Mouse (Mus musculus) forebrain, embryonic 13.5 days (tissue): ENCODE measurements around the gene Nxph1. TPM values are rescaled to one million over a fixed set of nuclear protein-coding genes. Genes with fewer than 3 reads are reported as not detected.
A peak's percentile ranks its signal among the peaks of the same experiment; 100 is the strongest.

Experiments used
- ATAC-seq: fragments of 200-750 bp; cut with Nextera tagmentation; 2 replicates; pipeline ENCODE4 v1.8.0; 2017
- H3K27ac ChIP-seq: fragments of 300-500 bp; sonication (generic); 2 replicates; pipeline ENCODE4 v1.5.1; 2015; ENCODE audit warnings: inconsistent platforms, mild to moderate bottlenecking, moderate library complexity
- H3K27me3 ChIP-seq: fragments of 300-500 bp; sonication (generic); 2 replicates; pipeline ENCODE4 v1.6.1; 2015; ENCODE audit warnings: mild to moderate bottlenecking, inconsistent platforms
- H3K36me3 ChIP-seq: fragments of 300-500 bp; sonication (generic); 2 replicates; pipeline ENCODE4 v1.6.1; 2015; ENCODE audit warnings: mild to moderate bottlenecking, inconsistent platforms; ENCODE audit not compliant: poor library complexity, severe bottlenecking
- H3K4me1 ChIP-seq: fragments of 300-500 bp; sonication (generic); 2 replicates; pipeline ENCODE4 v1.6.1; 2015; ENCODE audit warnings: inconsistent platforms
- H3K4me2 ChIP-seq: fragments of 300-500 bp; sonication (generic); 2 replicates; pipeline ENCODE4 v1.6.1; 2015; ENCODE audit warnings: inconsistent platforms, mild to moderate bottlenecking, moderate library complexity
- H3K4me3 ChIP-seq: fragments of 300-500 bp; sonication (generic); 2 replicates; pipeline ENCODE4 v1.5.1; 2015; ENCODE audit warnings: mild to moderate bottlenecking, inconsistent platforms
- H3K9ac ChIP-seq: fragments of 300-500 bp; sonication (generic); 2 replicates; pipeline ENCODE4 v1.6.1; 2015; ENCODE audit warnings: mild to moderate bottlenecking, inconsistent platforms
- H3K9me3 ChIP-seq: fragments of 300-500 bp; sonication (generic); replicated peaks from 2 replicates; pipeline ENCODE4 v1.6.1; 2016; ENCODE audit warnings: inconsistent platforms
- WGBS: fragments of 180-500 bp; shearing (Covaris S2); methylation state at CpG from one replicate; pipeline ENCODE4 v1.1.7; 2015; 5-methylcytosine and 5-hydroxymethylcytosine counted together
- polyA plus RNA-seq: library from polyadenylated mRNA; unstranded; fragments of >200 nt; fragmentation: Nextera tagmentation; extraction: Ambion mirVana; gene quantifications from 2 replicates; pipeline ENCODE4 v1.2.1, GENCODE M21; 2015

Gene Nxph1
- polyA plus RNA-seq, 1 experiment from 2014 or later, result 23.9 TPM

GRCm38 (mm10) chr6:8950611-8951325 is 2.5 kb downstream of the Nxph1 start:
- peak overlapping the region; percentile 80 for H3K4me2 ChIP-seq
- peaks cover 88% of the 10 kb centered on the region for H3K27me3 ChIP-seq
- H3K9ac ChIP-seq, result peak overlapping the region; percentile 62
- H3K27ac ChIP-seq, result 0 out of 2 replicates have a peak overlapping the region, but pooled peaks have one; percentile 68
- peak overlapping the region; percentile 50 for H3K4me3 ChIP-seq
- 0 out of 2 replicates have a peak, but pooled peaks have one; percentile 1 for ATAC-seq
- peaks cover 50% of the 10 kb centered on the region for H3K4me1 ChIP-seq
- H3K9me3 ChIP-seq, result no peaks in the 10 kb centered on the region
- WGBS, result 1% methylated on average over 26 of the region's 26 CpGs
- H3K36me3 ChIP-seq, result no peaks in the 10 kb centered on the region

- Histone ChIP-seq H3K27me3 (peaks cover 89% of the 10 kb centered on the region), H3K4me3 (peak overlapping the region; percentile 50), H3K4me2 (peak overlapping the region; percentile 80), H3K36me3 (no peaks in the 10 kb centered on the region), H3K4me1 (peaks cover 55% of the 10 kb centered on the region), H3K9me3 (no peaks in the 10 kb centered on the region), H3K27ac (0 out of 2 replicates have a peak overlapping the region, but pooled peaks have one; percentile 68), H3K9ac (peak overlapping the region; percentile 62)
- under 1% methylated on average over 24 of the region's 24 CpGs for WGBS
- peak; percentile 48 for ATAC-seq
These were observed 3.1 kb downstream of the Nxph1 start for GRCm38 (mm10) chr6:8951326-8951695.

GRCm38 (mm10) chr6:8951884-8952590 is 3.8 kb downstream of the Nxph1 start:
- no peaks in the 10 kb centered on the region for H3K36me3 ChIP-seq
- H3K4me1 ChIP-seq, result peaks cover 62% of the 10 kb centered on the region
- H3K9me3 ChIP-seq, result no peaks in the 10 kb centered on the region
- H3K4me2 ChIP-seq, result peak overlapping the region; percentile 80
- H3K4me3 ChIP-seq, result peak overlapping the region; percentile 50
- no peak overlapping the region for H3K27ac ChIP-seq
- H3K27me3 ChIP-seq, result peaks cover 90% of the 10 kb centered on the region
- ATAC-seq, result no peak
- 7% methylated on average over 15 of the region's 15 CpGs for WGBS
- H3K9ac ChIP-seq, result no peak overlapping the region; the same call in 1 of the 2 replicates

GRCm38 (mm10) chr6:8955817-8956529 is 7.7 kb downstream of the Nxph1 start:
- H3K9ac ChIP-seq, result 0 out of 2 replicates have a peak overlapping the region, but pooled peaks have one; percentile 30
- no peaks in the 10 kb centered on the region for H3K36me3 ChIP-seq
- H3K27ac ChIP-seq, result peak overlapping the region; percentile 48; the same call in 1 of the 2 replicates
- no peaks in the 10 kb centered on the region for H3K9me3 ChIP-seq
- H3K4me2 ChIP-seq, result peak overlapping the region; percentile 57
- under 1% methylated on average over 35 of the region's 35 CpGs for WGBS
- H3K4me3 ChIP-seq, result peak overlapping the region; percentile 34
- peak; percentile 30 for ATAC-seq
- peaks cover 64% of the 10 kb centered on the region for H3K27me3 ChIP-seq
- peaks cover 48% of the 10 kb centered on the region for H3K4me1 ChIP-seq

GRCm38 (mm10) chr6:8956743-8957528 is 8.7 kb downstream of the Nxph1 start:
- Histone ChIP-seq H3K4me2 (peak overlapping the region; percentile 57), H3K27me3 (peaks cover 54% of the 10 kb centered on the region), H3K36me3 (no peaks in the 10 kb centered on the region), H3K9ac (peak overlapping the region; percentile 21; the same call in 1 of the 2 replicates), H3K9me3 (no peaks in the 10 kb centered on the region), H3K4me3 (peak overlapping the region; percentile 34), H3K27ac (peak overlapping the region; percentile 44), H3K4me1 (peaks cover 39% of the 10 kb centered on the region)
- WGBS, result under 1% methylated on average over 25 of the region's 25 CpGs
- ATAC-seq, result peak; percentile 83

- no peak overlapping the region for H3K27ac ChIP-seq
- H3K9ac ChIP-seq, result peak overlapping the region; percentile 21; the same call in 1 of the 2 replicates
- H3K36me3 ChIP-seq, result no peaks in the 10 kb centered on the region
- ATAC-seq, result 0 out of 2 replicates have a peak, but pooled peaks have one; percentile 8
- peak overlapping the region; percentile 57 for H3K4me2 ChIP-seq
- under 1% methylated on average over 15 of the region's 15 CpGs for WGBS
- peaks cover 34% of the 10 kb centered on the region for H3K4me1 ChIP-seq
- H3K27me3 ChIP-seq, result peaks cover 52% of the 10 kb centered on the region
- peak overlapping the region; percentile 34 for H3K4me3 ChIP-seq
- H3K9me3 ChIP-seq, result no peaks in the 10 kb centered on the region
These were observed 9.3 kb downstream of the Nxph1 start for GRCm38 (mm10) chr6:8957529-8957887.

GRCm38 (mm10) chr6:8958081-8958919 is 10.1 kb downstream of the Nxph1 start:
- Histone ChIP-seq H3K4me1 (peaks cover 34% of the 10 kb centered on the region), H3K9me3 (no peaks in the 10 kb centered on the region), H3K4me2 (peak overlapping the region; percentile 57), H3K36me3 (no peaks in the 10 kb centered on the region), H3K27me3 (peaks cover 44% of the 10 kb centered on the region), H3K9ac (no peak overlapping the region), H3K4me3 (peak overlapping the region; percentile 34), H3K27ac (no peak overlapping the region)
- peak; percentile 71 for ATAC-seq
- WGBS, result 2% methylated on average over 28 of the region's 28 CpGs

- peaks cover 31% of the 10 kb centered on the region for H3K27me3 ChIP-seq
These were observed 11.6 kb downstream of the Nxph1 start for GRCm38 (mm10) chr6:8959810-8960209.

GRCm38 (mm10) chr6:8970576-8970975 is 22.3 kb downstream of the Nxph1 start:
- H3K4me1 ChIP-seq, result no peaks in the 10 kb centered on the region
- ATAC-seq, result no peak
- H3K27me3 ChIP-seq, result no peaks in the 10 kb centered on the region
- no peak overlapping the region for H3K4me2 ChIP-seq
- H3K27ac ChIP-seq, result no peak overlapping the region
- H3K36me3 ChIP-seq, result no peaks in the 10 kb centered on the region
- H3K9me3 ChIP-seq, result no peaks in the 10 kb centered on the region
- no peak overlapping the region for H3K4me3 ChIP-seq
- H3K9ac ChIP-seq, result no peak overlapping the region
- WGBS, result 79% methylated on average over 2 of the region's 2 CpGs

More at GRCm38 (mm10) chr6:8959810-8960209, 11.6 kb downstream of the Nxph1 start:
- 85% methylated on average over 4 of the region's 4 CpGs for WGBS
- H3K36me3 ChIP-seq, result no peaks in the 10 kb centered on the region
- no peak overlapping the region for H3K4me3 ChIP-seq
- peaks cover 34% of the 10 kb centered on the region for H3K4me1 ChIP-seq
- no peak for ATAC-seq
- H3K9ac ChIP-seq, result no peak overlapping the region
- no peak overlapping the region for H3K27ac ChIP-seq
- no peak overlapping the region for H3K4me2 ChIP-seq
- no peaks in the 10 kb centered on the region for H3K9me3 ChIP-seq

GRCm38 (mm10) chr6:8979237-8979871 is 31.1 kb downstream of the Nxph1 start:
- Histone ChIP-seq H3K9ac (no peak overlapping the region), H3K4me2 (no peak overlapping the region), H3K27me3 (no peaks in the 10 kb centered on the region), H3K36me3 (no peaks in the 10 kb centered on the region), H3K9me3 (no peaks in the 10 kb centered on the region), H3K4me3 (no peak overlapping the region), H3K27ac (no peak overlapping the region), H3K4me1 (no peaks in the 10 kb centered on the region)
- ATAC-seq, result no peak
- 43% methylated on average over 4 of the region's 4 CpGs for WGBS
